In genomic region chr8:69926901-69927300, GRCm38 (mm10) we compare ENCODE assay signal across 32 mouse cellular contexts. TPM values are rescaled to one million over a fixed set of nuclear protein-coding genes. Genes with fewer than 3 reads are reported as not detected.
"Had no signal": no experiment of that assay in that cellular context is flagged by ENCODE, and none has a peak within 500 bp of the region (broad histone marks: within the 10 kb centered on the region; RNA-seq: fewer than 3 reads in every experiment).

No protein-coding gene starts in this region.

- H3K4me1 ChIP-seq: limb, embryonic 12.5 days; limb, embryonic 15.5 days; lung, embryonic 15.5 days; midbrain, embryonic 12.5 days; midbrain, embryonic 13.5 days; midbrain, embryonic 15.5 days had no signal

- H3K27me3 ChIP-seq: limb, embryonic 12.5 days; limb, embryonic 13.5 days; limb, embryonic 15.5 days; liver, embryonic 12.5 days; liver, embryonic 13.5 days; liver, embryonic 15.5 days; lung, embryonic 15.5 days; megakaryocyte, embryonic 14.5 days; midbrain, embryonic 12.5 days; midbrain, embryonic 13.5 days; midbrain, embryonic 15.5 days had no signal

- DNase-seq: left cerebral cortex, postnatal 4 days; liver; liver, embryonic 13.5 days; liver, postnatal 0 days; lung, adult 18-20 months; lung, adult 2 months; lung, embryonic 14.5 days; lung, postnatal 10 days; lung, postnatal 14 days; lung, postnatal 36 days; lung, postnatal 4 days; midbrain, embryonic 14.5 days had no signal

- H3K27ac ChIP-seq: limb, embryonic 10.5 days; limb, embryonic 12.5 days; limb, embryonic 13.5 days; limb, embryonic 15.5 days; liver, embryonic 14.5 days; liver, embryonic 15.5 days; lung, embryonic 15.5 days; macrophage; midbrain, embryonic 10.5 days; midbrain, embryonic 12.5 days; midbrain, embryonic 13.5 days; midbrain, embryonic 15.5 days had no signal

- H3K36me3 ChIP-seq: midbrain, embryonic 15.5 days had no signal

- H3K9ac ChIP-seq: limb, embryonic 12.5 days; limb, embryonic 13.5 days; limb, embryonic 15.5 days; liver, embryonic 12.5 days; liver, embryonic 13.5 days; liver, embryonic 14.5 days; liver, embryonic 15.5 days; liver, postnatal 0 days; lung, embryonic 14.5 days; lung, embryonic 15.5 days; midbrain, embryonic 12.5 days; midbrain, embryonic 13.5 days; midbrain, embryonic 15.5 days had no signal

- H3K4me3 ChIP-seq: limb, embryonic 10.5 days; limb, embryonic 12.5 days; limb, embryonic 13.5 days; limb, embryonic 15.5 days; liver, embryonic 12.5 days; liver, embryonic 13.5 days; liver, embryonic 15.5 days; lung, embryonic 15.5 days; megakaryocyte, embryonic 14.5 days; midbrain, embryonic 10.5 days; midbrain, embryonic 12.5 days; midbrain, embryonic 13.5 days; midbrain, embryonic 15.5 days; myocyte had no signal

- ATAC-seq: liver, embryonic 12.5 days; liver, postnatal 0 days; lung, postnatal 0 days; midbrain, embryonic 13.5 days; midbrain, embryonic 15.5 days; midbrain, embryonic 16.5 days had no signal

- H3K9me3 ChIP-seq: limb, embryonic 10.5 days; limb, embryonic 12.5 days; limb, embryonic 13.5 days; limb, embryonic 15.5 days; liver, embryonic 12.5 days; liver, embryonic 13.5 days; liver, embryonic 15.5 days; lung, embryonic 15.5 days; megakaryocyte, embryonic 14.5 days; midbrain, embryonic 10.5 days; midbrain, embryonic 12.5 days; midbrain, embryonic 13.5 days; midbrain, embryonic 15.5 days had no signal

- H3K4me2 ChIP-seq: limb, embryonic 12.5 days; limb, embryonic 13.5 days; limb, embryonic 15.5 days; liver, embryonic 11.5 days; liver, embryonic 12.5 days; liver, embryonic 13.5 days; liver, embryonic 15.5 days; lung, embryonic 14.5 days; lung, embryonic 15.5 days; midbrain, embryonic 11.5 days; midbrain, embryonic 12.5 days; midbrain, embryonic 13.5 days; midbrain, embryonic 15.5 days had no signal

RNA-seq across cellular contexts. Expression of gene Yjefn3, which starts 24.4 kb away (rescaled TPM):
- polyA plus RNA-seq: macrophage had no signal

RNA-seq across cellular contexts. Expression of gene Cilp2, which starts 39.4 kb away (rescaled TPM):
- polyA plus RNA-seq: liver, embryonic 16.5 days; macrophage had no signal
